Mouse (Mus musculus): ENCODE results near the gene Phykpl. TPM values are rescaled to one million over a fixed set of nuclear protein-coding genes. Genes with fewer than 3 reads are reported as not detected.
"Not testable (repeated sequence)": the region's sequence is repeated elsewhere in the genome, so short reads cannot be mapped to it uniquely, and the experiment has no call there.

Phykpl gene
- total RNA-seq, 2 experiments from 2014 or later, result 7.8 to 8.2 TPM

GRCm38 (mm10) chr11:51621776-51622175 is 37.2 kb downstream of the Phykpl start:
- intact Hi-C loops (cut with DNase I), result no loop called here
- peak overlapping the region; percentile 90 for H3K27ac ChIP-seq
- H3K4me3 ChIP-seq, result no peak overlapping the region
- no peak for TF ChIP-seq CTCF (IDR thresholded peaks at IDR 0.05)
- DNase-seq (ENCODE audit: extremely low spot score in 1 of 2, low spot score in 2 of 2), result no peak

DNA sequence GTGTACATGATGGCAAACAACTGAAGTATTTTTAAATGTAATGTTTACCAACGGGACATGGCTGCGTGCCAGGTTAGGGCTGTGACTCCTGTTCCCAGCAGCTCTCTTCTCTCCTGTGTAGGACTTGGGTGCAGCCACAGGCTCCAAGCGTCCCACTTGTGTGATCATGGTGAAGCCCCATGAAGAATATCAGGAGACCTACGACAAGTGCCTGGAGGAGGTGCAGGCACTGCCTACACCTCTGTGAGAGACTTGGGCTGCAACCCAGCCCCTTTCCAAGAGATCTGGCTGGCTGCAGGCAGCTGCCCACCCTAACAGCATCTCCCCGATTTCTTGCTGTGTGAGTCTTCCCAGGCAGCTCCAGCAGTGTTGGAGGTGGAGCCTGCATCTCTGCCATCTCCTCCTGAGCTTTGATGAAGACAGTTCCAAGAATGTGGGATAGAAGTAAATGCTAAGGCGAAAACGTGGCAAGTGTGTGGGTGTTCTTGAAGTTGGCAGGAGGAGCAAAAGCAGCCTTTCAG is 38.5 kb downstream of the Phykpl start:
- no peak for TF ChIP-seq CTCF (IDR thresholded peaks at IDR 0.05)
- Histone ChIP-seq H3K27ac (peak overlapping the region; percentile 90), H3K4me3 (no peak overlapping the region)
- intact Hi-C loops (cut with DNase I), result loop anchor here (1.0 kb wide), 1 partner anchor 12 kb away; the partner anchor contains the start of gene Rmnd5b
- DNase-seq (ENCODE audit: extremely low spot score in 1 of 2, low spot score in 2 of 2), result peak; percentile 66 to 73

- Histone ChIP-seq H3K4me3 (no peak overlapping the region), H3K27ac (peak overlapping the region; percentile 88)
- intact Hi-C loops (cut with DNase I), result no loop called here
- DNase-seq (ENCODE audit: extremely low spot score in 1 of 2, low spot score in 2 of 2), result no peak
- no peak for TF ChIP-seq CTCF (IDR thresholded peaks at IDR 0.05)
These were observed 40.7 kb downstream of the Phykpl start for GRCm38 (mm10) chr11:51625187-51625820.

DNA sequence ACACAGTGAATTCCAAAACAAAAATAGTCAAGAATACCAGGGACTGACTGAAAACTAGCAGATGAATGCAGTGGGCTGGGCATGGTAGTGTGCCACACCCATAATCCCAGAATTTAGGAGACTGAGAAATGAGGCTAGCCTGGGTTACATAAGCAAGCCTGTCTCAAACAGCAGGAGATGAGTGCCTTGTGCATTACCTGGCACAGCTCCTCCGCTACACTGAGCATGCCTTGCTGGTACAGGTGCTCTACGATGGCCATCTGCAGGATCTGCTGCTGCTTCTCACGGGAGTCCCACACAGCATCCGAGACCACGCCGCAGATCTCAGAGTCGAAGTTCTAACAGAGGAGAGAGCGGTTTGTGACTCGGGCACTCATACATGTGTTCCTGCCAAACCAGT is 42.9 kb downstream of the Phykpl start:
- intact Hi-C loops (cut with DNase I), result no loop called here
- Histone ChIP-seq H3K4me3 (no peak overlapping the region), H3K27ac (peak overlapping the region; percentile 89)
- no peak for TF ChIP-seq CTCF (IDR thresholded peaks at IDR 0.05)
- no peak for DNase-seq (ENCODE audit: extremely low spot score in 1 of 2, low spot score in 2 of 2)

DNA sequence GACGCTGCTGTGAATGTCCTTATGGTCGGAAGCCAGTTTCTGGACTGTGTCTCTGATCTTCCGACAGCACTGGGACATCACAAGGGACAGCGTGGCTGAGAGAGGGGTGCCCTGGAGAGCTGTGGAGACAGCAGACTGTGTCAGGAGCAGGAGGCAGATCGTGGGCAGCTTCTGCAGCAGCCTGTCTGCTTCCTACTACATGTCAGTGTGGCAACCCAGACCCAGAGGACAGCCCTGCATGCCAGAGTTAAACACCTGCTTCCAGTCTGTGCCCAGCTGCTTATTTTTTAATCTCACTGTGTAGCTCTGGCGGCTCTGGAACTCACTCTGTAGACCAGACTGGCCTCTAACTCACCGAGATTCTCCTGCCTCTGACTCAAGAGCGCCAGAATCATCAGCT is 43.4 kb downstream of the Phykpl start:
- H3K27ac ChIP-seq, result peak overlapping the region; percentile 89
- no peak overlapping the region for H3K4me3 ChIP-seq
- no peak for TF ChIP-seq CTCF (IDR thresholded peaks at IDR 0.05)
- intact Hi-C loops (cut with DNase I), result no loop called here
- no peak for DNase-seq (ENCODE audit: extremely low spot score in 1 of 2, low spot score in 2 of 2)

DNA sequence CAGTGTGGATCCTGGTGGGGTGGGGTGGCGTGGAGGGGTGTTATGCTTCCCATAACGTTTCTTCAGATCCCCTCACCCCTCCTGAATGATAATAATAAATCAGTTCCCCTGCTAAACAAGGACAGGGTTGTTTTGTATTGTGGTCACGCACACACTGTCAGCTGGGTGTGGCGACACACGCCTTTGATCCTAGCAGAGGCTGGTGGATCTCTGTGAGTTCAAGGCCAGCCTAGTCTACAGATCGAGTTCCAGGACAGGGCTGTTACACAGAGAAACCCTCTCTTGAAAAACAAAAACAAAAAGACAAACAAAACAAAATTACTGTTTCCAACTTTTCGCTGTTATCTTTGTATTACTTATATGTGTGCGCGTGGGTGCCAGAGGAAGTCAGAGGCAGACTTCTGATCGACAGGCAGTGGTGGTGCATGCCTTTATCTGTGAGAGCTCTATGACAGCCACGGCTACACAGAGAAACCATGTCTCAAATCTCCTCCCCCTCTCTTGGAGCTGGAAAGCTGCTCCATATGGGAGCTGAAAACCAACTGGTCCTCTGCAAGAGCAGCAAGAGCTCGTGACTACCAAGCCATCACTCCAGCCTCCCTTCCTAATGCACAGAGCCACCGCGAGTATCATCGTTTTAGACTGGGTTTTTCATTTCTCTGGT is 45.2 kb downstream of the Phykpl start:
- intact Hi-C loops (cut with DNase I), result no loop called here
- H3K27ac ChIP-seq, result peak overlapping the region; percentile 89
- H3K4me3 ChIP-seq, result no peak overlapping the region
- DNase-seq (ENCODE audit: extremely low spot score in 1 of 2, low spot score in 2 of 2), result peak in 1 of 2 experiments; percentile 48
- TF ChIP-seq CTCF (IDR thresholded peaks at IDR 0.05), result no peak

DNA sequence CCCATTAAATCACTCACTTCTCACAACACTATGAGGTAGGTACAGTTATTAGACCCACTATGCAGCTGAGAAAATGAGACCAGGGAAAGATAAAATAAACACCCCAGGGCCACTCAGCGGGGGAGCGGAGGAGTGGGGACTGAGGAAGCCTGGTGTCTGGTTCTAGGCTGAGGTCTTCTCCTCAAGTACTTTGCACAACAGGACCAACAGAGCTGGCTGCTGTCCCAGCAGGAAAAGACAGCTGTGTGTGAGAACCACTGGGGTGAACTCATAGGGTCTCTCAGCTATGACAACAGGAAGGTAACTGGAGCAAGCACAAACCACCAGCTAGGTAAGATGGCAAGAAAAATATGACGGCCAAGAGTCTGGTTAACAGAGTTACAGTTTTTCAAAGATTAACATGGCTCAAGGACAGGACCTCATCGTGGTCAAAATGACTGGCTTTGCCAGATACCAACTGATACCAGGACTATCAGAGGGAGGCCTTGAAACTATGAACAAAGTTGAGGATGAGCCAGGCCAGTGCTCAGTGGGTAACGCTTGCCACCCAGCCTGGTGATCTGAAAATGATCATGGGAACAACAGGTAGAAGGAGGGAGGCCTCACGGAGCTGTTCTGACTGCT is 47.7 kb downstream of the Phykpl start:
- intact Hi-C loops (cut with DNase I), result no loop called here
- Histone ChIP-seq H3K4me3 (no peak overlapping the region), H3K27ac (peak overlapping the region; percentile 89)
- no peak for DNase-seq (ENCODE audit: extremely low spot score in 1 of 2, low spot score in 2 of 2)
- TF ChIP-seq CTCF (IDR thresholded peaks at IDR 0.05), result no peak

- H3K27ac ChIP-seq; H3K4me3 ChIP-seq; DNase-seq (ENCODE audit: extremely low spot score in 1 of 2, low spot score in 2 of 2); intact Hi-C loops (cut with DNase I): not testable (repeated sequence)
These were observed 48.6 kb downstream of the Phykpl start for GRCm38 (mm10) chr11:51633200-51633599.

DNA sequence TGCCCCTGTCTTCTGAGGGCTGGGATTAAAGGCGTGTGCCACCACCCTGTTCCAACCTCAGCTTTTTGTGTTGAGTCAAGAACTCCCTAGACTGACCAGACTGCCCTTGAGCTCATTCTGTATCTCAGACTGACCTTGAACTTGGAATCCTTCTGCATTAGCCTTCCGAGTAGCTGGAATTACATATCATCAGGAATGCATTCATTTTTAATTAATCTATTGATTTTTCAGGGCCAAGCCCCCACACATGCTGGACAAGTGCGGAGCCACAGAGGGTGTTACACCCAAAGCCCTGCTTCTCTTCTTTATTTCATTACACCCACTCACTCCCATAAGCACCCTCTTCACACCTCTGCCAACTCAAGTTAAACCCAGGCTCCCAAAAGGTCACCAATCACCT is 49.2 kb downstream of the Phykpl start:
- TF ChIP-seq CTCF (IDR thresholded peaks at IDR 0.05), result no peak
- Histone ChIP-seq H3K27ac (no peak overlapping the region), H3K4me3 (no peak overlapping the region)
- DNase-seq (ENCODE audit: extremely low spot score in 1 of 2, low spot score in 2 of 2), result no peak
- intact Hi-C loops (cut with DNase I), result no loop called here

DNA sequence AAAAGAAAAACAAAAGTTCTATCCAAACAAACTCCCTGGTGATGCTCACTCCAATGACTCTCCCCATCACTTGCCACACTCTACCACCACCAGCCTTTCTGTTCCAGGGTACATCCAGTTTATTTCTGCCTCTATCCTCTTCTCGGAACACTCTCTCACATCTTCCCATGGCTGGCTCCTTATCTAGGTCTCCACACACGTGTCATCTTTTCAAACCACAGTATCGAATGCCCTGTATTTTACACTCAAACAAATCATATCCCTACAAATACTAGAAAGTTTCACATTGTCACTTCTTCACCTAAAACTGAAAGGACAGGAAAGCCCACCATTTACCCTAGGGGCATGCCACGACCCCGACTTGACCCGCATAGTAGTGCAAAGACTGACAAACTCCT is 50.6 kb downstream of the Phykpl start:
- intact Hi-C loops (cut with DNase I), result loop anchor here (1.0 to 5.0 kb wide), 3 partner anchors 12 to 51 kb away; partner anchors contain the start of gene Phykpl
- H3K27ac ChIP-seq, result peak overlapping the region; percentile 96
- H3K4me3 ChIP-seq, result peak overlapping the region; percentile 89
- TF ChIP-seq CTCF (IDR thresholded peaks at IDR 0.05), result no peak
- DNase-seq (ENCODE audit: extremely low spot score in 1 of 2, low spot score in 2 of 2), result no peak

DNA sequence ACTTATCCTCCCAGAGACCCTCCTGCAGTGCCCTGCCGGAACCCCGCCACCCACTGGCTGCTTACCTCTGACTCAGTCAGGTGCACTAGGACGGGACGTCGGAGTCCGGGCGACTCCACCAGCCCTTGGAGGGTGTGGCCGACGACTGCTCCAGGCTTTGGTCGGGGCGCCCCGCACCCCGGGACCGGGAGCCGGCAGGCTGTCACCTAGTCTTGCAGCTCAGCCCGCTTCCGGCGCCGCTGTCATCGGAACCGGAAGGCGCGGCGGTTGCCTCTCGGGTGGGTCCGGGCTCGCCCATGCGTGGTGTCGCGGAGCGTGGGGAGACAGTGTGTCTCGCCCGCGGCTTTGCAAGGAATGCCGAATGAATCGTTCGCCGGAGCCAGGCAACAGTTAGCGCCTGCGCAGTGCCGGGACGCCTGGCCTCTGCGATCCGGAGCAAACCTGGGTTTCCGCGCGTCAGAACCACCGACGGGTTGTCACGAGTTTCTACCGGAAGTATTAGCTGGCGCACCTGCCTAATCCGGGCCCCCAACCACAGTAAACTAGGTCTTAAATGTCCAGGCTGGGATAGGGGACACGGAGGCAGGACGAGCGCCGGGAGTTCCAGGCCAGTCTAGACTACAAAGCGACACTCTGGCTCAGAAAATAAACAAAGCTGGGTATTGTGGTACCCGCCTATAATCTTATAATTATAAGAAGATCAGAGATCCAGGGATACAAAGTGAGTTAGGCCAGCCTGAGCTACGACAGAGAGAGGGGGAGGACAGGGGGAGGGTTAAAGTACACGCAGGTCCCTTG is 51.2 kb downstream of the Phykpl start, which contains the start of gene Rmnd5b:
Gene Rmnd5b, minus strand, starts transcription at position 372 of the 798 bp plus-strand sequence.
- peak; percentile 94 to 95 for DNase-seq (ENCODE audit: extremely low spot score in 1 of 2, low spot score in 2 of 2)
- Histone ChIP-seq H3K27ac (peak within 1 kb of the TSS; percentile 96), H3K4me3 (peak within 1 kb of the TSS; percentile 89)
- intact Hi-C loops (cut with DNase I), result loop anchor here (1.0 to 5.0 kb wide), 3 partner anchors 12 to 51 kb away; partner anchors contain the start of gene Phykpl
- TF ChIP-seq CTCF (IDR thresholded peaks at IDR 0.05), result no peak; the same call in 1 of the 2 replicates

All from left cerebral cortex, adult 2 months (tissue).